Mouse (Mus musculus): ENCODE measurements at regions not wholly inside any gene's neighbourhood (a gene's known extent, or its start where the extent isn't known, plus 50 kb on each side); places are given as distances from the start of the nearest gene placed in this dataset.

- DNase-seq (ENCODE audit: low read depth, low spot score), result no peak
Measured at GRCm38 (mm10) chr5:51397528-51397927, 170.0 kb downstream of the Ppargc1a start.

GRCm38 (mm10) chr5:51391319-51391718 lies 176.2 kb downstream of the Ppargc1a start:
- DNase-seq (ENCODE audit: low read depth, low spot score), result no peak

GRCm38 (mm10) chr5:51387751-51388150 lies 179.8 kb downstream of the Ppargc1a start:
- DNase-seq (ENCODE audit: low read depth, low spot score), result no peak

- DNase-seq (ENCODE audit: low read depth, low spot score), result peak; percentile 64
Measured at GRCm38 (mm10) chr5:51386409-51386808, 181.1 kb downstream of the Ppargc1a start.

- DNase-seq (ENCODE audit: low read depth, low spot score), result no peak
Measured at GRCm38 (mm10) chr5:51384278-51384677, 183.2 kb downstream of the Ppargc1a start.

- DNase-seq (ENCODE audit: low read depth, low spot score), result no peak
Measured at GRCm38 (mm10) chr5:51359101-51359500, 208.4 kb downstream of the Ppargc1a start.

- no peak for DNase-seq (ENCODE audit: low read depth, low spot score)
Measured at GRCm38 (mm10) chr5:51348256-51348655, 219.3 kb downstream of the Ppargc1a start.

GRCm38 (mm10) chr5:51329142-51329541 lies 238.4 kb downstream of the Ppargc1a start:
- DNase-seq (ENCODE audit: low read depth, low spot score), result no peak

- no peak for DNase-seq (ENCODE audit: low read depth, low spot score)
Measured at GRCm38 (mm10) chr5:51289191-51289590, 278.3 kb downstream of the Ppargc1a start.

- DNase-seq (ENCODE audit: low read depth, low spot score), result no peak
Measured at GRCm38 (mm10) chr5:51288234-51288633, 279.3 kb downstream of the Ppargc1a start.

- DNase-seq (ENCODE audit: low read depth, low spot score), result peak; percentile 41
Measured at GRCm38 (mm10) chr5:51241156-51241555, 326.4 kb downstream of the Ppargc1a start.

GRCm38 (mm10) chr5:51234004-51234355 lies 333.5 kb downstream of the Ppargc1a start:
- DNase-seq (ENCODE audit: low read depth, low spot score), result no peak

GRCm38 (mm10) chr5:51233271-51234003 lies 334.1 kb downstream of the Ppargc1a start:
- DNase-seq (ENCODE audit: low read depth, low spot score), result no peak

GRCm38 (mm10) chr5:51229806-51230205 lies 337.7 kb downstream of the Ppargc1a start:
- DNase-seq (ENCODE audit: low read depth, low spot score), result peak; percentile 84

GRCm38 (mm10) chr5:51227996-51228395 lies 339.5 kb downstream of the Ppargc1a start:
- no peak for DNase-seq (ENCODE audit: low read depth, low spot score)

GRCm38 (mm10) chr5:51203266-51203665 lies 364.3 kb downstream of the Ppargc1a start:
- no peak for DNase-seq (ENCODE audit: low read depth, low spot score)

GRCm38 (mm10) chr5:51202525-51203215 lies 364.9 kb downstream of the Ppargc1a start:
- DNase-seq (ENCODE audit: low read depth, low spot score), result no peak

GRCm38 (mm10) chr5:51196393-51197347 lies 370.9 kb downstream of the Ppargc1a start:
- DNase-seq (ENCODE audit: low read depth, low spot score), result peak; percentile 30

GRCm38 (mm10) chr5:51190661-51191060 lies 376.9 kb downstream of the Ppargc1a start:
- peak; percentile 75 for DNase-seq (ENCODE audit: low read depth, low spot score)

GRCm38 (mm10) chr5:51169828-51170227 lies 397.7 kb downstream of the Ppargc1a start:
- DNase-seq (ENCODE audit: low read depth, low spot score), result no peak

- DNase-seq (ENCODE audit: low read depth, low spot score), result no peak
Measured at GRCm38 (mm10) chr5:51168206-51168605, 399.3 kb downstream of the Ppargc1a start.

GRCm38 (mm10) chr5:51156901-51157300 lies 410.6 kb downstream of the Ppargc1a start:
- DNase-seq (ENCODE audit: low read depth, low spot score), result no peak
